Mouse (Mus musculus): ENCODE measurements around the gene Spats2. TPM values are rescaled to one million over a fixed set of nuclear protein-coding genes. Genes with fewer than 3 reads are reported as not detected.

Spats2 gene
- polyA plus RNA-seq, 1 experiment from 2014 or later = 73.4 TPM

GRCm38 (mm10) chr15:99215741-99216463, 90.2 kb downstream of the Spats2 start:
- no peaks in the 10 kb centered on the region for H3K4me1 ChIP-seq
- H3K4me3 ChIP-seq = no peak overlapping the region
- H3K36me3 ChIP-seq = peaks cover 34% of the 10 kb centered on the region
- 85% methylated on average over 11 of the region's 11 CpGs for WGBS
- peaks cover 11% of the 10 kb centered on the region for H3K27me3 ChIP-seq
- no peak overlapping the region for H3K4me2 ChIP-seq (replicated peaks)
- no peaks in the 10 kb centered on the region for H3K9me3 ChIP-seq
- H3K9ac ChIP-seq = no peak overlapping the region
- no peak for ATAC-seq (ENCODE audit: insufficient number of reproducible peaks, insufficient read depth, low FRiP score, low TSS enrichment)
- H3K27ac ChIP-seq = no peak overlapping the region

DNA sequence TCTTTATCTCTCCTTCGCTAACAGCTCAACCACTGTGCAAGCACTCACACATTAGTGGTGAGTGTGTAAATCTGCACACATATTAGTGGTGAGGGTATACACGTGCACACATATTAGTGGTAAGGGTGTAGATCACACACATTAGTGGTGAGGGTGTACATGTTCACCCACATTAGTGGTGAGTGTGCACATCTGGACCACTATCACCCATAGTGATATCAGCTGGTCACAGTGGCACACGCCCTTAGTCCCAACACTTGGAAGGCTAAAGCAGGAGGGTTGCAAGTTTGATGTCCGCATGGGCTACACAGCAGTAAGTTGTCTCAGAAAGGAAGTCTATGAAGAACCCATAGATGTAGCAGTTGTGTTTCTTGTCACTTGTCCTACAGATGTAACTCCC, 91.9 kb downstream of the Spats2 start:
- Histone ChIP-seq H3K27me3 (peaks cover 28% of the 10 kb centered on the region), H3K4me3 (no peak overlapping the region), H3K27ac (no peak overlapping the region), H3K4me2 (replicated peaks) (no peak overlapping the region), H3K9ac (no peak overlapping the region), H3K4me1 (peaks cover 14% of the 10 kb centered on the region), H3K36me3 (peaks cover 19% of the 10 kb centered on the region; the same call in 1 of the 2 replicates), H3K9me3 (no peaks in the 10 kb centered on the region)
- ATAC-seq (ENCODE audit: insufficient number of reproducible peaks, insufficient read depth, low FRiP score, low TSS enrichment) = no peak
- 91% methylated on average over 4 of the region's 4 CpGs for WGBS

DNA sequence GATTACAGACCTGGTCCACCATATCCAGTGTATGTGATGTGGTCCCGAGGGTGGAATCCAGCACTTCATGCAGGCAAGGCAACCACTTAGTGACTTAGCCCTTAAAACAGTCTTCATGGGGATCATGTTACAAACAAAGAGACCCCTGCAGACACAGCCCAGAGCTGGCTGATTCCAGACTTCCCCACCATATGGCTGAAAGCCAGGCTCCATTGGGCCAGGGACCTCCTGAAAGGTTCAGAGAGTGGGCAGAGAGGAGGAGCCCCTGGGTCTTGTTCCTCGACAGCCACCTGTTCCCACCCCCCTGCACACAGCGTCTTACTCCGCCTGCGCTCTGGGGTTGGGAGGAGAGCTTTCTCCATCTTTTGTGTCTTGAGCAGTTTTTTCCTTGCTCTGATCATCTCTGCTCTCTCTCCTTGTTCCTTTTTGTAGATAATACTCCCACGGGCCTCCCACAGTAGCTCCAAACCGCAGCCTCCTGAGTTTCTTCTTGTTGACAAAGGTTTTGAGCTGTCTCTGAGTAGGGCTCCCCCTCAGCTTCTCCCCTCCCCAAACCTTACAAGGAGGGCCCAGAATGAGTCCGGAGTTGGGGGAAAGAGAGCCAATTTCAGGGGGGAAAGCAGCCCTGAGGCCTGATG, 95.7 kb downstream of the Spats2 start:
- H3K4me3 ChIP-seq = 0 out of 2 replicates have a peak overlapping the region, but pooled peaks have one; percentile 1
- no peaks in the 10 kb centered on the region for H3K36me3 ChIP-seq
- no peak overlapping the region for H3K27ac ChIP-seq
- peaks cover 51% of the 10 kb centered on the region for H3K4me1 ChIP-seq
- no peaks in the 10 kb centered on the region for H3K9me3 ChIP-seq
- WGBS = 3% methylated on average over 8 of the region's 8 CpGs
- no peak overlapping the region for H3K4me2 ChIP-seq (replicated peaks)
- ATAC-seq (ENCODE audit: insufficient number of reproducible peaks, insufficient read depth, low FRiP score, low TSS enrichment) = peak; percentile 61; the same call in 1 of the 2 replicates
- peaks cover 66% of the 10 kb centered on the region for H3K27me3 ChIP-seq
- H3K9ac ChIP-seq = no peak overlapping the region

DNA sequence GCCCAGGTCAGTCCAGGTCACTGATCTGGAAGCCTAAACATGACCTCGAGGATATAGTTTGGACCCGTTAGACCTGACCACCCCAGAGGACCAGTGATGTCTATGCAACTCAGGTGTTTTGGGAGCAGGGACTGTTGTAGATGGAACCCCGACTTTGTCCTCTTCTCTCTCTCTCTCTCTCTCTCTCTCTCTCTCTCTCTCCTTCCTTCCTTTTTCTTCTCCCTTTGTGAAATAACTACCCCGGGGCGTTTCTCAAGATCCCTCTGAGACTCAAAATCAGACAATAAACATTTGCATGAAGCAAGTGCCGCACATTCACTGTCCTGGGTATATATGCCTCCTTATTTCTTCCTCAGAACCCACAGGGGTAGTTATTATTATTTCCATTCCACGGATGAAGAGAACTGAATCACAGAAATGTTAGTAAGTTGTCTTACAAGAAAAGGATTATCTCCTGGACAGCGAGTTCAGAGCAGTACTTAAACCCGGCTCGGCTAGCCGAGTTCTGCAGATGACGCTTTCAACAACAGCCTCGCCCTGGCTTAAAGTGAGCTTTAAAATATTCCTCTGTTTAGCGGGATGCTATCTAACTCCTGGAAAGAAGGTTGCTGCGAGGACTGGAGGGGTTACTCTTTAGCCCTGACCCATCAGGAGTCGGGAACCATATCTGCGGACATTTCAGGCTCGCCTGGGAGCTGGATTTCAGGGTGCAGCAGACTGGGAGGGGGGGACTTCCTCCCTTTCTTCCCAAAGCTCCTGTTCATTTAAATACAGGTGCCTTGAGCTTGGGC, 97.3 kb downstream of the Spats2 start:
- Histone ChIP-seq H3K36me3 (no peaks in the 10 kb centered on the region), H3K9ac (peak overlapping the region; percentile 31; the same call in 1 of the 2 replicates), H3K27me3 (peaks cover 81% of the 10 kb centered on the region), H3K9me3 (no peaks in the 10 kb centered on the region), H3K27ac (no peak overlapping the region), H3K4me3 (peak overlapping the region; percentile 44), H3K4me1 (peaks cover 52% of the 10 kb centered on the region), H3K4me2 (replicated peaks) (peak overlapping the region; percentile 71)
- ATAC-seq (ENCODE audit: insufficient number of reproducible peaks, insufficient read depth, low FRiP score, low TSS enrichment) = no peak
- WGBS = 4% methylated on average over 18 of the region's 18 CpGs

GRCm38 (mm10) chr15:99223585-99224207, 98.0 kb downstream of the Spats2 start:
- under 1% methylated on average over 45 of the region's 46 CpGs for WGBS
- peak overlapping the region; percentile 31; the same call in 1 of the 2 replicates for H3K9ac ChIP-seq
- H3K36me3 ChIP-seq = no peaks in the 10 kb centered on the region
- peaks cover 52% of the 10 kb centered on the region for H3K4me1 ChIP-seq
- ATAC-seq (ENCODE audit: insufficient number of reproducible peaks, insufficient read depth, low FRiP score, low TSS enrichment) = no peak
- H3K4me3 ChIP-seq = peak overlapping the region; percentile 44
- no peak overlapping the region for H3K27ac ChIP-seq
- peak overlapping the region; percentile 71 for H3K4me2 ChIP-seq (replicated peaks)
- H3K9me3 ChIP-seq = no peaks in the 10 kb centered on the region
- peaks cover 88% of the 10 kb centered on the region for H3K27me3 ChIP-seq

- Histone ChIP-seq H3K27ac (no peak within 1 kb of the TSS), H3K36me3 (no peaks in the 10 kb centered on the region), H3K4me2 (replicated peaks) (peak within 1 kb of the TSS; percentile 71), H3K4me3 (peak within 1 kb of the TSS; percentile 44), H3K27me3 (peaks cover 93% of the 10 kb centered on the region), H3K9ac (peak within 1 kb of the TSS; percentile 31), H3K4me1 (peaks cover 52% of the 10 kb centered on the region), H3K9me3 (no peaks in the 10 kb centered on the region)
- ATAC-seq (ENCODE audit: insufficient number of reproducible peaks, insufficient read depth, low FRiP score, low TSS enrichment) = no peak
- WGBS = under 1% methylated on average over 65 of the region's 66 CpGs
These were observed 98.6 kb downstream of the Spats2 start, which contains the start of gene Kcnh3 for GRCm38 (mm10) chr15:99224208-99224911. TSS of gene Kcnh3 (plus strand) at chr15:99224861.

- H3K4me1 ChIP-seq = peaks cover 52% of the 10 kb centered on the region
- H3K4me3 ChIP-seq = peak overlapping the region; percentile 44
- 1% methylated on average over 22 of the region's 22 CpGs for WGBS
- H3K9ac ChIP-seq = no peak overlapping the region; the same call in 1 of the 2 replicates
- ATAC-seq (ENCODE audit: insufficient number of reproducible peaks, insufficient read depth, low FRiP score, low TSS enrichment) = no peak
- H3K9me3 ChIP-seq = no peaks in the 10 kb centered on the region
- H3K27me3 ChIP-seq = peaks cover 94% of the 10 kb centered on the region
- no peak overlapping the region for H3K27ac ChIP-seq
- no peaks in the 10 kb centered on the region for H3K36me3 ChIP-seq
- H3K4me2 ChIP-seq (replicated peaks) = peak overlapping the region; percentile 71
These were observed 99.5 kb downstream of the Spats2 start for GRCm38 (mm10) chr15:99225081-99225810.

GRCm38 (mm10) chr15:99226090-99226489, 100.4 kb downstream of the Spats2 start:
- peak overlapping the region; percentile 71 for H3K4me2 ChIP-seq (replicated peaks)
- no peak for ATAC-seq (ENCODE audit: insufficient number of reproducible peaks, insufficient read depth, low FRiP score, low TSS enrichment)
- H3K4me3 ChIP-seq = peak overlapping the region; percentile 44; the same call in 1 of the 2 replicates
- no peaks in the 10 kb centered on the region for H3K9me3 ChIP-seq
- peaks cover 99% of the 10 kb centered on the region for H3K27me3 ChIP-seq
- WGBS = 14% methylated on average over 14 of the region's 14 CpGs
- no peak overlapping the region for H3K27ac ChIP-seq
- no peaks in the 10 kb centered on the region for H3K36me3 ChIP-seq
- no peak overlapping the region for H3K9ac ChIP-seq
- peaks cover 50% of the 10 kb centered on the region for H3K4me1 ChIP-seq

DNA sequence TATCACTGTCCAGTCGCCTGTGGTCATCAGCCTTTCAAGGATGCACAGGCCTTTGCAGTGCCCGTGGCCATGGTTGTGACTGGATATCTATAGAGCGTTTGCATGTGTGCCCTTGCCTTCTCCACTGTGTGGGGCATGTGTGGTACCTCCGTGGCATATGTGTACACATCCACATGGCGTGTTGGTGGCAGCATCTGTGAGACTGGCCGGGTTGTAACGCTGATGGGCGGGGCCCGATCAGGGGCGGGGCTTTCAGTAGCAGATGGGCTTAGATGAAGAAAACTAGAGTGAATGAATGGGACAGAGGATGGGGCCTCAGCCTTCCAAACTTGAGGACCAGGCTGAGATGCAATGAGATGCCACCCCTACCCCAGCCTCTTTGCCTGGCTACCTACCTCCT, 106.3 kb downstream of the Spats2 start:
- H3K27me3 ChIP-seq = peaks cover 69% of the 10 kb centered on the region
- no peak for ATAC-seq (ENCODE audit: insufficient number of reproducible peaks, insufficient read depth, low FRiP score, low TSS enrichment)

DNA sequence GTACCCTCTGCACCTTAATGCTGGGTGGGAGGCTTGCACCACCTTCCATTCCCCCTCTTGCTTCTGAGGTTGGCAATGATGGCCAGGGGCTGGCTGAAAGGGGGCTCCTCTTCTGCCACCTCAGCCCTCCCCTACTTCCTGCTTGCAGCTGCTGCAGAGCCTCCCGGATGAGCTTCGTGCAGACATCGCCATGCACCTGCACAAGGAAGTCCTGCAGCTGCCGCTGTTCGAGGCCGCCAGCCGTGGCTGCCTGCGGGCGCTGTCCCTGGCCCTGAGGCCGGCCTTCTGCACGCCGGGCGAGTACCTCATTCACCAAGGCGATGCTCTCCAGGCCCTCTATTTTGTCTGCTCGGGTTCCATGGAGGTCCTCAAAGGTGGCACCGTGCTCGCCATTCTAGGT, 108.0 kb downstream of the Spats2 start:
- Histone ChIP-seq H3K36me3 (no peaks in the 10 kb centered on the region), H3K4me2 (replicated peaks) (no peak overlapping the region), H3K27me3 (peaks cover 52% of the 10 kb centered on the region), H3K27ac (no peak overlapping the region), H3K4me3 (no peak overlapping the region), H3K9me3 (no peaks in the 10 kb centered on the region), H3K9ac (no peak overlapping the region), H3K4me1 (peaks cover 5% of the 10 kb centered on the region; the same call in 1 of the 2 replicates)
- ATAC-seq (ENCODE audit: insufficient number of reproducible peaks, insufficient read depth, low FRiP score, low TSS enrichment) = no peak
- 62% methylated on average over 17 of the region's 17 CpGs for WGBS

More for the DNA sequence above, 106.3 kb downstream of the Spats2 start:
- Histone ChIP-seq H3K27ac (no peak overlapping the region), H3K9me3 (no peaks in the 10 kb centered on the region), H3K9ac (no peak overlapping the region), H3K4me3 (no peak overlapping the region), H3K4me1 (no peaks in the 10 kb centered on the region), H3K36me3 (no peaks in the 10 kb centered on the region), H3K4me2 (replicated peaks) (no peak overlapping the region)
- 65% methylated on average over 10 of the region's 10 CpGs for WGBS
